Mouse (Mus musculus): ENCODE data around the gene Daxx.

DNA sequence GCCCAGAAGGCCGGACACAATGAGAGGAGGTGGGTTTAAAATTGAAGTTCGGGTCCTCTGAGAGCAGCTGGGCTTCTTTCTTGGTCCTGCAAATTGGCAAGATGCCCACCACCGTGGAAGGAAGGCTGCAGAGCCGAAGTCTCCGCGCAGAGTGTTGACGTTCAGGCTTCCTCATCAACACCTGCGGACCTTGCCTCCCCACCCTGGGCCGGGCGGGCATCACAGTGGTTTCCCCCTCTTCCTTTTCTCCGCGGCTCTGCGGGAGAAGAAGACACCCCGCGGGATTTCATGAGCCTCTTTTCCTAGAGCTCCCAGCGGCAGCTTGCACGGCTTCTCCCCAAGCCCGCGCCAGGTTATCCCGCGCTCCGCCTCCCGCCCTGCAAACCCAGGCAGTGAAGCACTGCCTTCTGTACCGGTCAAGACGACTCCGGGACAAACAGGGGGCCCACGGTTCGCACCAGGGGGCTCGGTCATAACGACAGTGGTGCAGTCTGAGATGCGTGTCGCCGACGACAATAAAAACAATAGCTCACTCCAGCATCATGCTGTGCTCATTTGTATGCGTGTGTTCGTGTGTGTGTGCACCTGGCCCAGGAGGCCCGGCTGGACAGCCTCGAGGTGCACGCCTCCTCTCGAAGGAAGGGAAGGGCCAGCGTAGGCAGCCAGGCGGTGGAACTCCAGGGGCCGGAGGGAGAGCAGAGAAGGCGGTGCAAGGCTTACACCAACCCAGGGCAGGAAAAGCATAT, 710 bp upstream of the Daxx start:
- TF ChIP-seq CTCF (IDR thresholded peaks at IDR 0.05; ENCODE audit: borderline replicate concordance, extremely low read depth, insufficient read depth, insufficient read length) = no peak
- TF ChIP-seq POLR2A (IDR thresholded peaks at IDR 0.05; ENCODE audit: borderline replicate concordance, extremely low read depth, insufficient read depth, insufficient read length, poor library complexity, severe bottlenecking) = no peak

Data from brain, embryonic 14.5 days (tissue).